Mouse (Mus musculus) ES-E14 (cell line): ENCODE measurements around the gene Wdr62. TPM values are rescaled to one million over a fixed set of nuclear protein-coding genes. Genes with fewer than 3 reads are reported as not detected.
A peak's percentile ranks its signal among the peaks of the same experiment; 100 is the strongest.

ENCODE experiments used
- DNase-seq: peaks from one replicate; pipeline ENCODE4 v3.0.0-alpha.2; 2013; ENCODE audit warnings: low read depth, low spot score
- H3K27ac ChIP-seq: 2 replicates; pipeline ENCODE4 v1.5.1; 2012; ENCODE audit warnings: low read depth, mild to moderate bottlenecking, low read length, moderate library complexity, mixed read lengths; ENCODE audit not compliant: poor library complexity, insufficient read depth, severe bottlenecking
- H3K36me3 ChIP-seq: 2 replicates; pipeline ENCODE4 v1.6.1; 2012; ENCODE audit warnings: mild to moderate bottlenecking, low read length, moderate library complexity, mixed read lengths; ENCODE audit not compliant: control insufficient read depth, poor library complexity, insufficient read depth, severe bottlenecking
- H3K4me1 ChIP-seq, 2 experiments: fragments of 150-350 bp in 1 of 2; sonication (generic) in 1 of 2; 2 replicates each; pipeline ENCODE4 v1.6.1; 2012; ENCODE audit warnings: low read length in 2 of 2, mild to moderate bottlenecking in 1 of 2, mixed read lengths in 1 of 2; ENCODE audit not compliant: control insufficient read depth in 2 of 2, insufficient read depth in 2 of 2, poor library complexity in 1 of 2
- H3K4me3 ChIP-seq, 2 experiments: fragments of 150-350 bp in 1 of 2; sonication (generic) in 1 of 2; 2 replicates each; pipeline ENCODE4 v1.5.1; 2012; ENCODE audit warnings: low read length in 2 of 2, low read depth in 1 of 2, mild to moderate bottlenecking in 1 of 2, mixed read lengths in 1 of 2; ENCODE audit not compliant: insufficient read depth in 1 of 2, poor library complexity in 1 of 2, severe bottlenecking in 1 of 2
- H3K9ac ChIP-seq: 2 replicates; pipeline ENCODE4 v1.6.1; 2012; ENCODE audit warnings: low read depth, mild to moderate bottlenecking, low read length, mixed read lengths; ENCODE audit not compliant: poor library complexity, insufficient read depth, severe bottlenecking
- H3K9me3 ChIP-seq: fragments of 150-350 bp; sonication (generic); 2 replicates; pipeline ENCODE4 v1.6.1; 2012; ENCODE audit warnings: low read depth, mild to moderate bottlenecking, low read length; ENCODE audit not compliant: control insufficient read depth, insufficient read depth
- CHD2 ChIP-seq: IDR thresholded peaks from 2 replicates; pipeline ENCODE4 v1.6.1; 2014; ENCODE audit warnings: mild to moderate bottlenecking, low read depth, low read length, inconsistent platforms
- HCFC1 ChIP-seq: IDR thresholded peaks from 2 replicates; pipeline ENCODE4 v1.6.1; 2012; ENCODE audit warnings: low read length, inconsistent platforms, borderline replicate concordance; ENCODE audit not compliant: insufficient read depth
- MAFK ChIP-seq: IDR thresholded peaks from 2 replicates; pipeline ENCODE4 v1.6.1; 2014; ENCODE audit warnings: mild to moderate bottlenecking, low read depth, low read length, inconsistent platforms; ENCODE audit not compliant: insufficient read depth
- ZC3H11A ChIP-seq: IDR thresholded peaks from 2 replicates; pipeline ENCODE4 v1.6.1; 2012; ENCODE audit warnings: low read depth, mild to moderate bottlenecking, inconsistent platforms, low read length, borderline replicate concordance
- ZNF384 ChIP-seq: IDR thresholded peaks from 2 replicates; pipeline ENCODE4 v1.6.1; 2012; ENCODE audit warnings: low read depth, low read length, inconsistent platforms
- in situ Hi-C, 2 experiments: fragments of 600-800 bp; cut with MboI; formaldehyde crosslinking; loops; one replicate each; pipeline ENCODE4 v1.15.1; 2025; ENCODE audit warnings: low sequenced_read_pairs in 2 of 2, inconsistent platforms in 1 of 2; ENCODE audit not compliant: unreplicated experiment in 2 of 2
- total RNA-seq: library from RNA; depleted of rRNA; stranded (reverse); fragments of 300-350 nt; gene quantifications from 2 replicates; pipeline ENCODE4 v1.2.3, GENCODE M21; 2012

Gene Wdr62
- total RNA-seq, 1 experiment = 21.6 TPM

DNA sequence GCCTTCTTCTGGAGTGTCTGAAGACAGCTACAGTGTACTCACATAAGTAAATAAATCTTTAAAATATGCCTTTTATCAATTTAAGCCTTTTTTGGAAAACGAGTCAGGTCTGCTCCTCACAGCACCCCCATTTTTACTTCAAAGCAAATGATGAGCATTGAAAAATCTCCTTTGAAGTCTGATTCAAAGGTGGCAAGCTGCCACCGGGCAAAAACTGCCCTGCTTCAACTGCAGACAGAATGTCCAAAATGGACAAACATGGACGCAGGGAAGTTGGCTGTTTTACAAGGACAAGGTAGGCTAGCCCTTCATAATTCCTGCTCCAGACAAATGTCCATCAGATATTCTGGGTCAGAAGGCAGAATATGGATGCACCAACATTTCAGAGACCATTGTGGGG is 58.8 kb downstream of the Wdr62 start:
- in situ Hi-C loops = no loop called here
- Histone ChIP-seq H3K9me3 (no peaks in the 10 kb centered on the region), H3K4me3 (no peak overlapping the region), H3K9ac (no peak overlapping the region), H3K36me3 (peaks cover 17% of the 10 kb centered on the region), H3K4me1 (peaks cover 0 to 10% of the 10 kb centered on the region in 2 experiments; a peak in 1 of 4 replicates), H3K27ac (no peak overlapping the region)
- DNase-seq = no peak
- no peak for TF ChIP-seq MAFK
- TF ChIP-seq HCFC1 = no peak
- TF ChIP-seq ZNF384 = no peak
- no peak for TF ChIP-seq CHD2
- no peak for TF ChIP-seq ZC3H11A

DNA sequence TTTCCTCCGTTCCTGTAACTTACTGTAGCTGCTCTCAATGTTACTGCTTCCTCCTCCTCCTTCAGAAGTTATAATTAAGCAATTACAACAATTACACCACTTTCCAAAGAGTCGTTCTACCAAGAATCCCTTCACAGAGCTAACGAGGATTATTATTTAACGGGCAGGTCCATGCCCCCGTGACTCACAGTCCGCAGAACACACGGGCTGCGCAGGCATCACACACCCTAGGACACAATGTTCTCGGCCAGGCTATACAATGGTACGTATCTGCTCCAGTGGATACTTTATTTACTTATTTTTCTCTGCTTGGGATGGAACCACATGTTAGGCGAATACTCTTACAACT is 60.2 kb downstream of the Wdr62 start:
- in situ Hi-C loops = no loop called here

GRCm38 (mm10) chr7:30219293-30220007 is 60.8 kb downstream of the Wdr62 start:
- in situ Hi-C loops = loop anchor here in 1 of 2 experiments (10.0 kb wide), 1 partner anchor 65 kb away; no protein-coding TSS in a partner anchor
- peaks cover 0 to 10% of the 10 kb centered on the region in 2 experiments; a peak in 1 of 4 replicates for H3K4me1 ChIP-seq
- H3K9me3 ChIP-seq = no peaks in the 10 kb centered on the region
- H3K36me3 ChIP-seq = peaks cover 7% of the 10 kb centered on the region
- TF ChIP-seq HCFC1 (no peak), CHD2 (no peak), ZNF384 (no peak), MAFK (no peak), ZC3H11A (no peak)
- peak overlapping the region; percentile 61 to 65 for H3K4me3 ChIP-seq
- DNase-seq = no peak
- no peak overlapping the region for H3K27ac ChIP-seq
- peak overlapping the region; percentile 69 for H3K9ac ChIP-seq

More for the DNA sequence above, 60.2 kb downstream of the Wdr62 start:
- Histone ChIP-seq H3K4me1 (peaks cover 0 to 10% of the 10 kb centered on the region in 2 experiments; a peak in 1 of 4 replicates), H3K9me3 (no peaks in the 10 kb centered on the region), H3K36me3 (peaks cover 7% of the 10 kb centered on the region), H3K27ac (no peak overlapping the region), H3K4me3 (peak overlapping the region; percentile 61 to 65), H3K9ac (peak overlapping the region; percentile 69; the same call in 1 of the 2 replicates)
- no peak for DNase-seq
- TF ChIP-seq ZC3H11A (no peak), MAFK (no peak), CHD2 (no peak), ZNF384 (no peak), HCFC1 (no peak)

- no peak for DNase-seq
- Histone ChIP-seq H3K4me1 (peaks cover 0 to 8% of the 10 kb centered on the region in 2 experiments; a peak in 1 of 4 replicates), H3K4me3 (no peak overlapping the region), H3K9me3 (no peaks in the 10 kb centered on the region), H3K9ac (no peak overlapping the region), H3K36me3 (no peaks in the 10 kb centered on the region), H3K27ac (no peak overlapping the region)
- in situ Hi-C loops = loop anchor here in 1 of 2 experiments (10.0 kb wide), 1 partner anchor 62 kb away; no protein-coding TSS in a partner anchor
- no peak for TF ChIP-seq ZC3H11A
- no peak for TF ChIP-seq ZNF384
Observed at GRCm38 (mm10) chr7:30217277-30217676, 62.9 kb downstream of the Wdr62 start.
